Mouse (Mus musculus) heart, embryonic 15.5 days (tissue): ENCODE measurements around the gene Scarf1. TPM values are rescaled to one million over a fixed set of nuclear protein-coding genes. Genes with fewer than 3 reads are reported as not detected.
"Not testable (repeated sequence)": the region's sequence is repeated elsewhere in the genome, so short reads cannot be mapped to it uniquely, and the experiment has no call there.

Experiments used
- ATAC-seq: fragments of 200-750 bp; cut with Nextera tagmentation; replicated peaks from 2 replicates; pipeline ENCODE4 v1.8.0; 2017; ENCODE audit warnings: low read depth, moderate TSS enrichment; ENCODE audit not compliant: insufficient number of reproducible peaks, insufficient read depth, low FRiP score
- H3K27ac ChIP-seq: fragments of 300-500 bp; sonication (generic); 2 replicates; pipeline ENCODE4 v1.5.1; 2015; ENCODE audit warnings: mild to moderate bottlenecking, inconsistent platforms
- H3K27me3 ChIP-seq: fragments of 300-500 bp; sonication (generic); 2 replicates; pipeline ENCODE4 v1.6.1; 2015; ENCODE audit warnings: inconsistent platforms
- H3K36me3 ChIP-seq: fragments of 300-500 bp; sonication (generic); 2 replicates; pipeline ENCODE4 v1.6.1; 2015; ENCODE audit warnings: mild to moderate bottlenecking, inconsistent platforms
- H3K4me1 ChIP-seq: fragments of 300-500 bp; sonication (generic); replicated peaks from 2 replicates; pipeline ENCODE4 v1.6.1; 2015; ENCODE audit warnings: inconsistent platforms
- H3K4me2 ChIP-seq: fragments of 300-500 bp; sonication (generic); 2 replicates; pipeline ENCODE4 v1.6.1; 2015; ENCODE audit warnings: inconsistent platforms, mild to moderate bottlenecking, moderate library complexity
- H3K4me3 ChIP-seq: fragments of 300-500 bp; sonication (generic); 2 replicates; pipeline ENCODE4 v1.5.1; 2015; ENCODE audit warnings: mild to moderate bottlenecking, inconsistent platforms
- H3K9ac ChIP-seq: fragments of 300-500 bp; sonication (generic); 2 replicates; pipeline ENCODE4 v1.6.1; 2015; ENCODE audit warnings: mild to moderate bottlenecking, inconsistent platforms
- H3K9me3 ChIP-seq: fragments of 300-500 bp; sonication (generic); replicated peaks from 2 replicates; pipeline ENCODE4 v1.6.1; 2016; ENCODE audit warnings: inconsistent platforms
- WGBS: fragments of 180-500 bp; shearing (Covaris S2); methylation state at CpG from one replicate; pipeline ENCODE4 v1.1.7; 2015; ENCODE audit warnings: mixed read lengths; 5-methylcytosine and 5-hydroxymethylcytosine counted together
- polyA plus RNA-seq: library from polyadenylated mRNA; unstranded; fragments of >200 nt; fragmentation: Nextera tagmentation; extraction: Ambion mirVana; gene quantifications from 2 replicates; pipeline ENCODE4 v1.2.1, GENCODE M21; 2015

The Scarf1 gene
- polyA plus RNA-seq, 1 experiment from 2014 or later: 10.4 TPM

DNA sequence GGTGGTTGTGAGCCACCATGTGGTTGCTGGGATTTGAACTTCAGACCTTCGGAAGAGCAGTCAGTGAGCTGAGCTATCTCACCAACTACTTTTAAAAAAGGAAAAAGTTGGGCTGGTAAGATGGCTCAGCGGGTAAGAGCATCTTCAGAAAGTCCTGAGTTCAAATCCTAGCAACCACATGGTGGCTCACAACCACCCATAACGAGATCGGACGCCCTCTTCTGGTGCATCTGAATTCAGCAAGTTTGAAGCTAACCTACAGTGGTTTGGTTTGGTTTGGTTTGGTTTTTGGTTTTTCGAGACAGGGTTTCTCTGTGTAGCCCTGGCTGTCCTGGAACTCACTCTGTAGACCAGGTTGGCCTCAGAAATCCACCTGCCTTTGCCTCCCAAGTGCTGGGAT, 42.7 kb downstream of the Scarf1 start:
- H3K27ac ChIP-seq, ATAC-seq, H3K4me3 ChIP-seq, H3K36me3 ChIP-seq, H3K4me2 ChIP-seq, H3K27me3 ChIP-seq, H3K9me3 ChIP-seq, H3K9ac ChIP-seq: not testable (repeated sequence)
- WGBS: 90% methylated on average over 6 of the region's 6 CpGs
- peaks cover 17% of the 10 kb centered on the region for H3K4me1 ChIP-seq

DNA sequence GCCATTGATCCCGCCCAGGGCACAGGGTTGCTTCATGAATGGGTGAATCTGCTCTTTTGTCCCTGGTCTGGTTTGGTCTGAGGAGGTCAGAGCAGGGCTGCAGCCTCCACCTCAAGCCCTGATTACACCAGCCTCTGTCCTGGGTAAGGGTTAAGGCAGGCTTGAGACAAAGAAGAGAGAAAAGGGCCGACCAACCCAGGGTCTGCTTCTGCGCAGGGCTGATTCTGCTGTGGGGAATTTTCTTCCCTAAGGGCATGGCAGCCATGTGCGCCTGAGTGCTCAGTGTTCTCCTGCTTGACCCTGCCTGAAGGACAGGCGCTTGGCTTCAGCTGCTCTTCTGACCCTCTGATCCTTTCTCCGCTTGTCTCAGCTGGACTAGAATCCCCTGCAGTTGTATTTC, 43.8 kb downstream of the Scarf1 start:
- Histone ChIP-seq H3K9me3 (no peaks in the 10 kb centered on the region), H3K27me3 (0 out of 2 replicates have a peak, but pooled peaks cover 3% of the 10 kb centered on the region), H3K4me1 (peaks cover 13% of the 10 kb centered on the region), H3K4me2 (no peak overlapping the region), H3K4me3 (no peak overlapping the region), H3K36me3 (no peaks in the 10 kb centered on the region), H3K27ac (no peak overlapping the region), H3K9ac (no peak overlapping the region)
- no peak for ATAC-seq
- 81% methylated on average over 6 of the region's 6 CpGs for WGBS

DNA sequence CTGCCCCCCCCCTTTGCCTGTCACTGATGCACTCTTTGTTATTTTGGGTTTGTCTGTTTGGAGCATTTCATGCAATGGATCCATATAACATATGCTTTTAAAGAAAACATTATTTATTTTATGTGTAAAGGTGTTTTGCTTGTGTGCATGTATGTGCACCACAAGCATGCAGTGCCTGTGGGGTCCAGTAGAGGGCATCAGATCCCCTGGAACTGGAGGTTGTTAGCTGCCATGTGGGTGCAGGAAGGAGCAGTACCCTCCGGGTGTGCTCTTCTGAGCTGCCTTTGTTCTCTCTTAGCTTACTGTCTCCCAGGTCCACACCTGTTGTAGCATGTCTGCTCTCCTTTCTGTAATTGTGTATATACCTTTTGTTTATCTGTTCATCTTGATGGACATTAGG, 44.8 kb downstream of the Scarf1 start:
- no peaks in the 10 kb centered on the region for H3K9me3 ChIP-seq
- H3K4me1 ChIP-seq: peaks cover 11% of the 10 kb centered on the region
- no peak overlapping the region for H3K27ac ChIP-seq
- WGBS: 74% methylated on average over 1 of the region's 1 CpGs
- H3K4me3 ChIP-seq: no peak overlapping the region
- no peak overlapping the region for H3K9ac ChIP-seq
- H3K27me3 ChIP-seq: 0 out of 2 replicates have a peak, but pooled peaks cover 3% of the 10 kb centered on the region
- no peaks in the 10 kb centered on the region for H3K36me3 ChIP-seq
- H3K4me2 ChIP-seq: no peak overlapping the region
- no peak for ATAC-seq

DNA sequence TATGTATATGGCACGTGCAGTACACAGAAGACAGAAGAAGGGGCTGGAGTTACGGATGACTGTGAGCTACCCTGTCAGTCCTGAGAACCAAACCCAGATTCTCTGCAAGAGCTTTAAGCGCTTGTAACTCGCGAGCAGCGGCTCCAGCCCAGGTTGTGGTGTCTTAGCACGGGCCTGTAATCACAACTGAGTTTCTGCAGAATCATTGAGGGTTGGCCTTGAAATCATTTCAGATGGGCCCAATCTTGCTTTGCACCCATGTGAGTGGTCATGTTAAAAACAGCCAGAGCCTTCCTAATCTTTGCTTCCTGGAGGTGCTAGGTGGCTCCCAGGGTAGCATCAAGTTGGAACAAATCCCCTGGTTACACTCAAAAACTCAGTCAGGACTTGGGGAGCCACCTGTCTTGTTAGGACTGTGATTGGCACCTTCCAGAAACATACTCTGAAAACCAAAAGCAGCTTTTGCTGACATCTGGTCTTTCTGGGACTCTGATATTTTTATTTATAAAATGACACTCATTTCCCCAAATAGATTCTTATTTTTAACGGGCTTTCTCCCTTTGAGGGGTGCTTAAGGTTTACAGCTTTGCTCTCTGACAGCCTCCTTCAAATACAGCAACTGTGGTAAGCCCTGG, 46.6 kb downstream of the Scarf1 start:
- H3K4me1 ChIP-seq: peaks cover 24% of the 10 kb centered on the region
- 81% methylated on average over 8 of the region's 8 CpGs for WGBS
- no peaks in the 10 kb centered on the region for H3K9me3 ChIP-seq
- no peak for ATAC-seq
- H3K4me2 ChIP-seq: no peak overlapping the region
- H3K9ac ChIP-seq: no peak overlapping the region
- H3K36me3 ChIP-seq: no peaks in the 10 kb centered on the region
- no peak overlapping the region for H3K4me3 ChIP-seq
- H3K27me3 ChIP-seq: 0 out of 2 replicates have a peak, but pooled peaks cover 3% of the 10 kb centered on the region
- no peak overlapping the region for H3K27ac ChIP-seq

DNA sequence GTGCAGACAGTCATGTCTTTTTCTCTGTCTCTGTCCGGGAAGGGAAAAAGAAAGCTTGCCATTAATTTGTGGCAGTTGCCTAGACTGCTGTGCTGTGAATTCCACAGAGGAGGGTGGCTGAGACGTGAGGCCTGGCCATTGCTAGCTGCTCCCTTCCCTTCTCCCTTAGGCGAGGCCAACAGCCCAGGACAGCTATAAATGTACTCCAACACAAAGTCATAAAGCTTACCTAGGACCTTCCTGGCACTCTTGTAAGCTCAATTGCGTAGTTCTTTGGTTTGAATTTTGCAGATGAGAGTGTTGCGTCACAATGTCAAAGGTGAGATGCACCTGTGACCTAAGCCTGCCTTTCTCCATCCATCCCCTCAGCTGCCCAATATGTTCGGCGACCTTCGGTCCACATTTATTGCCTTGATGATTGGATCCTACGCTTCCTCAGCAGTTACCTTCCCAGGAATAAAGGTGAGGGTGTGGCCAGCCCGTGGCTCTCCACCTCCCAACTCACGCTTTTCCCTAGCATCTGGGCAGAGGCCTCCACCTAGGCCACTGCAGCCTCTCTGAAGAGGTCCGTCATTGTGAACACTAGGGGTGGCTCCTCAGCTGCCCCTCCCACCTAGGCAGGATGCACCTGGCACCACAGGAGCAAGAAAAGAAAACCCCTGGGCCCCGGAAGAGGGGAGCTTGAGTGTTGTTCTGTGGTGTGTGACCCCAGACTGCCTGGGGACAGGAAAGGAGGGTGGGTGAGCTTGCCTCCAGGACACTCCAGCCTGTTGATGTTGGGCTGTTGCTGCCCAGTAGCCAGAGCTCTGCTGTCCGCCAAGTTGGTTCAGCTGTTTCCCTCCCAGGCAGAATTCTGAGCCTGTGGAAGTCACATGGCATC, 47.4 kb downstream of the Scarf1 start:
- H3K4me1 ChIP-seq: peaks cover 25% of the 10 kb centered on the region
- 79% methylated on average over 14 of the region's 14 CpGs for WGBS
- H3K9me3 ChIP-seq: no peaks in the 10 kb centered on the region
- no peak overlapping the region for H3K9ac ChIP-seq
- H3K36me3 ChIP-seq: no peaks in the 10 kb centered on the region
- H3K27ac ChIP-seq: no peak overlapping the region
- no peak for ATAC-seq
- no peak overlapping the region for H3K4me2 ChIP-seq
- H3K4me3 ChIP-seq: no peak overlapping the region
- 0 out of 2 replicates have a peak, but pooled peaks cover 3% of the 10 kb centered on the region for H3K27me3 ChIP-seq

DNA sequence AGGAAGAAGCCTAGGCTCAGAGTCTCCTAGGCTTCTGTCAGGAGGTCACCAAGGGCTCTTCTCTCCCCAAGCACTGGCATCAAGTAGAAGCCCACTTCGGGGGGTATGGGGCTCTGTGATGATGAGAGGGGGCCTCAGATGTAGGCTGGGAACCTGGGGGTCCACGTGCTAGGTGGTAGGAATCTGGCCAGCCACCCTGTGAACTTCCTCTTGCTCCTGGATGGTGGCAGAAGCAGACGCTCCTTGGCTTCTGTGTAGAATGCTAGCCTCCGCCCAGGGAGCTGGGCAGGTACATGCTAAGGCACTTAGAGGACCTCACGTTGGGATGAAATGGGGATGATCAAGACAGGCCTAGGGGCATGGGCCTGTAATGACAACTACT, 48.1 kb downstream of the Scarf1 start:
- Histone ChIP-seq H3K27me3 (0 out of 2 replicates have a peak, but pooled peaks cover 3% of the 10 kb centered on the region), H3K4me2 (no peak overlapping the region), H3K36me3 (no peaks in the 10 kb centered on the region), H3K4me3 (no peak overlapping the region), H3K9ac (no peak overlapping the region), H3K9me3 (no peaks in the 10 kb centered on the region), H3K4me1 (peaks cover 30% of the 10 kb centered on the region), H3K27ac (no peak overlapping the region)
- WGBS: 81% methylated on average over 5 of the region's 5 CpGs
- no peak for ATAC-seq

DNA sequence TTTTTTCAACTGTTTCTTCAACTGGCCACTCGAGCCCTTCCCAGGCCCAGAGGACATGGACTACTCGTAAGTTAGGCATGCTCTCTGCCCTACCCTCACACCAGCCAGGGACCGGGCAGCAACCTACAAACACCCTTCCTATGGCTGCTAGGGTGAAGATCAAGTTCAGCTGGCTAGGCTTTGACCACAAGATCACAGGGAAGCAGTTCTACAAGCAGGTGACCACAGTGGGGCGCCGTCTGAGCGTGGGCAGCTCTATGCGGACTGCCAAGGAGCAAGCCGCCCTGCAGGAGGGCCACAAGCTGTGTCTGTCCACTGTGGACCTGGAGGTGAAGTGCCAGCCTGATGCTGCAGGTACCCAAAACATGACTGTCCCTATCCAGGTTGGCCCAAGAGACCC, 49.5 kb downstream of the Scarf1 start:
- no peaks in the 10 kb centered on the region for H3K9me3 ChIP-seq
- 84% methylated on average over 8 of the region's 8 CpGs for WGBS
- no peak overlapping the region for H3K27ac ChIP-seq
- H3K4me1 ChIP-seq: peaks cover 44% of the 10 kb centered on the region
- no peak for ATAC-seq
- H3K36me3 ChIP-seq: no peaks in the 10 kb centered on the region
- 0 out of 2 replicates have a peak, but pooled peaks cover 3% of the 10 kb centered on the region for H3K27me3 ChIP-seq
- H3K4me3 ChIP-seq: no peak overlapping the region
- H3K4me2 ChIP-seq: no peak overlapping the region
- H3K9ac ChIP-seq: no peak overlapping the region

DNA sequence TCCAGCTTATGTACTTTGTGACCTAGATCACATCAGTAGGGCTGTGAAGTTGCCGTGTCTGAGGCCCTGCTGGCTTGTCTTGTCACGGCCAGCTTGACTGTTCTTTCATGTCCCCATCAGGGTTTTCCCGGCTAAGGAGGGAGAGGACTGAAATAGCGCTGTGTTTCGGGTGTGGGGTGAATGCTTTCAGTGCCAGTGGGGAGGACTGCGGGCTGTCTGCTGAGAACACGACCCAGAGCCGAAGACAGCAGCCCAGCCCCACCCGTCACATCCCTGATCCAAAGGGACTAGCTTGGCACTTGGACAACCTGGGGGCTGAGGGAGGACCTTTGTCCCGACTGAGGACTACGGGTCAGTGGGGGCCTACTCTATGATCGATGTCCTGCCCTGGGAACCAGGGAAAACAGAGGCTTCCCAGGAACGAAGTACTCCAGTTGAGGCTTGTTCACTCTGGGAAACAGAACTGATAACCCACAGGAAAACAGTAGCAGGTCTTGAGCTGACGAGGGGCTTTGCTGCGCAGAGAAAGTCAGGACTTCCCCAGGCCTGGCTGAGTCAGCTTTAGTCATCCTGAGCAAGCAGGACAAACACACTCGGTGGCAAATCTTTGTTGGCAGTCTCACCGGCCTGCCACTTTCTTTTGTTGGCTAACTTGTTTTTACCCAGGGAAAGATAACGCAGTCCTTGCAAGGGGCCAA, 50.7 kb downstream of the Scarf1 start:
- H3K9me3 ChIP-seq: no peaks in the 10 kb centered on the region
- H3K9ac ChIP-seq: no peak overlapping the region
- peak; percentile 45; the same call in 1 of the 2 replicates for ATAC-seq
- peaks cover 9% of the 10 kb centered on the region; the same call in 1 of the 2 replicates for H3K27me3 ChIP-seq
- 19% methylated on average over 18 of the region's 18 CpGs for WGBS
- H3K4me1 ChIP-seq: peaks cover 45% of the 10 kb centered on the region
- no peak overlapping the region for H3K4me3 ChIP-seq
- H3K4me2 ChIP-seq: peak overlapping the region; percentile 20
- no peaks in the 10 kb centered on the region for H3K36me3 ChIP-seq
- H3K27ac ChIP-seq: peak overlapping the region; percentile 76

DNA sequence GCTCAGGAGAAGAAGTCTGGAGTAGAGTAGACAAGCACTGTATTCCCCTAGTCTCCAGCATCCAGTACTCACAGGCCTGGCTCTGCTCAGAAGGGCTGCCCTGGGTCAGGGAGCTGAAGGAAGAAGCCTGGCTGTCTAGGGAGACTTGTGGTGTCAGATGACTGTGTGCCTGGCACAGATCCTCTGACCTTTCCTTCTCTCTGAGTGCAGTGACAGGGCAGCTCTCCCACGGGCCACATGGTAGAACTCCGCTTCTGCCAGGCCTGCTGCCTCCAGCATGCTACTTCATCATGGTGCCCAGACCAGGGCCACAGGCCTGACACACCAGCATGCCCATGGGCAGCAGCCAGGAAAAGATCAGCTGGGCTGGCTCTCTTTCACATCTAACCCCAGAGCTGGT, 52.5 kb downstream of the Scarf1 start:
- no peak for ATAC-seq
- Histone ChIP-seq H3K4me2 (no peak overlapping the region), H3K27ac (no peak overlapping the region), H3K4me3 (no peak overlapping the region), H3K9me3 (no peaks in the 10 kb centered on the region), H3K36me3 (no peaks in the 10 kb centered on the region), H3K27me3 (peaks cover 17% of the 10 kb centered on the region), H3K9ac (no peak overlapping the region), H3K4me1 (peaks cover 45% of the 10 kb centered on the region)
- WGBS: 83% methylated on average over 2 of the region's 2 CpGs

DNA sequence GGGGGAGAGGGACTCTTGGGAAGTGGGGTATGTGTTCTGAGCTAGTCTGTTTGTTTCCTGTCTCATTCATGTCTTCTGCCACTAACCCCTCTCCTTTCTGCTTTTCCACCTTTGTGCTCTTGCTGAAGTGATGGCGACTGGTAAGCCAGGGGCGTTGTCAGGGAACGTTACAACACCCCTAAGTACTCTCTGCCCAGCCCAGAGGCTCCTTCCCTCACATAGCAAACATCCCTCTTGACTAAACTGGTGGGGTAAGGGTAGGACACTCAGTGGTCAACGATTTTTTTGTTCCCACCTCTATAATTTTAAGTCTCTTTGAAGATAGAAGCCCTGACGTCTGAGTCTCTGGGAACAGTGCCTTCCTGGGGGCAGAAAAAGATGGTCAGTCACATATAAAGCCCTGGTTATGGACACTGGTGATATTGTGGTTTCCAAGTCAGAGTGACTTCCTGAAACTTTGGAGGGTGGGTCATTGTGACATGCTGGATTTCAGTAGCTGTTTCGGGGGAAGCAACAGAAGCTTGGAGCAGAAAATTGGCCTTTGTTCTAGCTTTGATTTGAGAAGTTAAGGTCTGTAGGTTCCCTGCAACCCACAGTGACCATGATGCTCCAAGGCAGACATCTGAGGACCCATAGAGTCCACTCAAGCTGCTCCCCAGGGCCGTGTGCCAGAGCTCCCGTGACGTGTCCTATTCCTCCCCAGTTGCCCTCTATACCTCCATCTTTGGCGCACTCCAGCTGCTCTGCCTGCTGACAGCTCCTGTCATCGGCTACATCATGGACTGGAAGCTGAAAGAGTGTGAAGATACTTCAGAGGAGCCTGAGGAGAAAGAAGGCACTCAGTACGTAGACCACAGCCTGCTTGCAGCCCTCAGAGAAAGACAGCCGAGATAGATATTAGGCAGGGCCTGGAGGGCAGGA, 53.2 kb downstream of the Scarf1 start:
- peaks cover 45% of the 10 kb centered on the region for H3K4me1 ChIP-seq
- H3K4me2 ChIP-seq: no peak overlapping the region

More for the DNA sequence above, 53.2 kb downstream of the Scarf1 start:
- Histone ChIP-seq H3K36me3 (no peaks in the 10 kb centered on the region), H3K27ac (no peak overlapping the region), H3K9ac (no peak overlapping the region), H3K4me3 (no peak overlapping the region), H3K27me3 (peaks cover 20% of the 10 kb centered on the region), H3K9me3 (no peaks in the 10 kb centered on the region)
- WGBS: 52% methylated on average over 13 of the region's 13 CpGs
- ATAC-seq: no peak
